Mouse (Mus musculus) testis, adult 2 months (tissue): ENCODE measurements at regions not wholly inside any gene's neighbourhood (a gene's known extent, or its start where the extent isn't known, plus 50 kb on each side); places are given as distances from the start of the nearest gene placed in this dataset.

Experiments
- CTCF ChIP-seq: fragments of 200-500 bp; IDR thresholded peaks from 2 replicates; pipeline ENCODE4 v1.5.1; 2012; ENCODE audit warnings: low read depth, mild to moderate bottlenecking, inconsistent platforms, low read length, moderate library complexity; ENCODE audit not compliant: control insufficient read depth, insufficient read depth, insufficient replicate concordance
- POLR2A ChIP-seq: fragments of 200-500 bp; IDR thresholded peaks from 2 replicates; pipeline ENCODE4 v1.6.1; 2012; ENCODE audit warnings: low read depth, mild to moderate bottlenecking, inconsistent platforms, low read length, moderate library complexity; ENCODE audit not compliant: control insufficient read depth

GRCm38 (mm10) chr7:73664962-73665361 lies 75.1 kb upstream of the Fam174b start:
- no peak for TF ChIP-seq CTCF
- TF ChIP-seq POLR2A: no peak
